Mouse (Mus musculus) right cerebral cortex, postnatal 10 days (tissue): ENCODE measurements at regions not wholly inside any gene's neighbourhood (a gene's known extent, or its start where the extent isn't known, plus 50 kb on each side); places are given as distances from the start of the nearest gene placed in this dataset.

Source experiments
- DNase-seq, 2 experiments: peaks; one replicate each; pipeline ENCODE4 v3.0.0; 2021; ENCODE audit warnings: low spot score in 2 of 2

DNA sequence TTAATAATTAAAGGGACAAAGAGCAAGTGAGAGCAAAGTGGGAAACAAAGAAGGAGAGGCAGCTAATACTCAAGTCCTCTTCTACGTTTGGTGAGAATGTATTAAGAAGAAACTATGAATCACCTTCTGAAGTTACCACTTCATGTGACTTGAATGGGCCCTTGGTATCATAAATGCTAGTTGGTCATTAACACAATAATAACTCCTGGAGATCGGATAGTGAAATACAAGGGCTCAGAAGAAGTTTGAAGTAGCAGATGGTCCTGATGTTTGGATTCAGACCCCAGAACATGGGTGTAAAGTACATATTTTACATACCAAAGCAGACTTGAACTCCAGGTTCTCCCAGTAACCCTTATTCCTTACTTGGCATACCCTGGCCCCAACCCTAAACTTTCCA lies 535.4 kb upstream of the Cntnap5b start:
- DNase-seq: no peak

DNA sequence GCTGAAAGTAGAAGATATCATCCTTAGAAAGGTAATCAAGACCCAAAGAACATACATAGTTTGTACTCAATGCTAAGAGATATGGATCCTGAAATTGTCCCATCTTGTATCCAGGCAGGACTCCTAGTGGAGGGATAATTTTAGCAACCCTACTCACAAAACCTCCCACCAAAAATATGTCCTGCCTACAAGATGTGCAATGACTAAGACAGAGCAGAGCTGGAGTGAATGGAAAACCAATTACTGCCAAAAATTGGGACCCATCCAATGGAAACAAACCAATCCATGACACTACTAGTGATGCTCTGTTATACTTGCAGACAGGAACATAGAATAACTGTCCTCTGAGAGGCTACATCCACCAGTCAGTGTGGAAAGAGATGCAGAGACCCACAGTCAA lies 487.0 kb upstream of the Cntnap5b start:
- DNase-seq: peak in 1 of 2 experiments; percentile 15

DNA sequence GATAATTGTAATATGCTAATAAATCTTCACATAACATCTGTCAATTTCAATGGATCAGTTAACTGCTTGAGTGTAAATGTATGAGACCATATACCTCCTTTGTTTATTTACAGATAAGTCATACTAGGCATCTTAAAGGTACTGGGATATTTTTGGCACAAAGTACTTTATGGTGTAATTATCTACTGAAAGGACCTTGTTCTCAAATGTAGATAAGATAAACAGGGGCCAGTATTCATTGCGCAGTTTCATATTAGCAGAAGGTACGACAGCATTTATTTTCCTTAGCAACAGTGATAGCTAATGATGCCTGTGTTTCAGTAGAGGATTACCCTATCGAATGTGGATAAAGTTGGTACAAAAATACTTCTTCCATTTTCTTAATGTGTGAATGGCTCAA lies 484.7 kb upstream of the Cntnap5b start:
- no peak for DNase-seq

DNA sequence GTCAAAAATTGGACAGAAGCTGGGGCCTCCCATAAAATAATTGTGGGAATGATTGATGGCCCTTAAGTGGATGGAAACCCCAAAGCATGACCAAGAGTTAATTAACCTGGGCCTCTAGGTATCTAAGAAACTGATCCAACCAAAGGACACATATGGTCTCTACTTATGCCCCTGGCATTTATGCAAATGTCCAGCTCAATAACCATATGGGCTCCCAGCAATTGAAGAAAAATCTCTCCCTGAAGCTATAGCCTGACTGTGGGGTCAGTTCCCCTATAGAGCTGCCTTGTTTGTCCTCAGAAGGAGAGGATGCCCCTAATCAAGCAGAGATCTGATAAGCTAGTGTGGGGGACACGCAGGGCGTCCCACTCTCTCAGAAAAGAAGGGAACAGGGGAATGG lies 473.4 kb upstream of the Cntnap5b start:
- no peak for DNase-seq

DNA sequence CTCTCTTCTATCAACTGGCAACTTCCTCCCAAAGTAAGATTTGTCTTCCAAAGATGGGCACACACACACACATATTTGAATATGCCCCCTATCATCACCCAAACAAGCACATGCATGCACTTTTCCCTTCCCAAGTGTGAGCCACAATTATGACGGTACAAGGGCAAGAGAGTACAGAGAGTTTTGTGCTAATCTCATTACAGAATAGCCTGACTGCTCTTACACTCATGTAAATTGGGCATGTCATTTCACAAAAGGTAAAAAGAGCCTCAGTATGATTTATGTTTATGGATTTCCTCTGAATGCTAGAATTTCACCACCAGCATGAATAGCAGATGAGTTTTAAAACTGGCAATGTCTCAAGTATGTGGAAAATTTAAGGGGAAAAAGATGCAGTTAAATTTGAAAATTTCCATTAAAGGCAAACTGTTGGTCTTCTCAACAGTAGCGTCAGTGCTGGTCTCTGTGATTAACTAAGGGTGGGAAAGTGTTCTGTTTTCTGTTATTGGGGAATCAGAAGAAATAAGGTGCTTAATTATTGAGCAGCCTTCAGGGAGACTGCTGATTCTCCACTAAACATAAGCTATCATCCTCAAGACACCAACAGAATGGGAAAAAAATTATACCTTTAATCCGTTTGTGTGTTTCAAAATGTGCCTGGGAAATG lies 455.4 kb upstream of the Cntnap5b start:
- no peak for DNase-seq

DNA sequence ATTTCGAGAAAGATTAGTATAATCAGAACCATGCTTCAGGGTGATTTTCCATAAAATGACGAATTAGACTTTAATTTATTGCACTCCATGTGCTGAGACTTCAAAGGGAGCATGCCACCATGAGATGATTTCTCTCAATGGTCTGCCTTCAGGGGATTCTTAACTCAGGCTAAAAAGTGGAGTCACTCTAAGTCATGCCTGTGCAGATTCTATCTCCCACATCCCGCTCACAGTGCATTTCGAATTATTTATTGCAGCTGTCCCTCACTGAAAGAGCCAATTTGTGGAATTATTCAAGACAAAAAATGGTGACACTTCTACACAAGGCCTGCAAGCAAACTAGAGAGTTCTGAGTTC lies 454.9 kb upstream of the Cntnap5b start:
- DNase-seq: no peak
